Mouse (Mus musculus): ENCODE data around the gene Glcci1. TPM values are rescaled to one million over a fixed set of nuclear protein-coding genes. Genes with fewer than 3 reads are reported as not detected.

Gene Glcci1
- polyA plus RNA-seq, 1 experiment = 4.1 TPM

GRCm38 (mm10) chr6:8489266-8489665, 20.1 kb upstream of the Glcci1 start:
- Histone ChIP-seq H3K36me3 (ENCODE audit: control insufficient read depth, insufficient read depth, low read length, poor library complexity, severe bottlenecking) (no peaks in the 10 kb centered on the region), H3K4me3 (ENCODE audit: low read depth, low read length) (no peak overlapping the region), H3K9ac (ENCODE audit: low read depth, poor library complexity, severe bottlenecking) (no peak overlapping the region), H3K4me1 (ENCODE audit: control insufficient read depth, insufficient read depth, low read length) (no peaks in the 10 kb centered on the region), H3K27ac (ENCODE audit: insufficient read depth, low read length) (no peak overlapping the region), H3K27me3 (ENCODE audit: control insufficient read depth, insufficient read depth, low read length, poor library complexity, severe bottlenecking) (no peaks in the 10 kb centered on the region), H3K9me3 (replicated peaks; ENCODE audit: control insufficient read depth, insufficient read depth, low read length, poor library complexity, severe bottlenecking) (no peaks in the 10 kb centered on the region)
- TF ChIP-seq CTCF (IDR thresholded peaks at IDR 0.05; ENCODE audit: low read depth, low read length) = no peak
- TF ChIP-seq POLR2A (IDR thresholded peaks at IDR 0.05; ENCODE audit: insufficient read depth, low read length) = no peak
- TF ChIP-seq EP300 (IDR thresholded peaks at IDR 0.05; ENCODE audit: insufficient read depth, low read depth, low read length) = no peak

GRCm38 (mm10) chr6:8489938-8490585, 19.3 kb upstream of the Glcci1 start:
- Histone ChIP-seq H3K4me3 (ENCODE audit: low read depth, low read length) (no peak overlapping the region), H3K27ac (ENCODE audit: insufficient read depth, low read length) (no peak overlapping the region), H3K9ac (ENCODE audit: low read depth, poor library complexity, severe bottlenecking) (no peak overlapping the region), H3K4me1 (ENCODE audit: control insufficient read depth, insufficient read depth, low read length) (no peaks in the 10 kb centered on the region), H3K27me3 (ENCODE audit: control insufficient read depth, insufficient read depth, low read length, poor library complexity, severe bottlenecking) (no peaks in the 10 kb centered on the region), H3K36me3 (ENCODE audit: control insufficient read depth, insufficient read depth, low read length, poor library complexity, severe bottlenecking) (no peaks in the 10 kb centered on the region), H3K9me3 (replicated peaks; ENCODE audit: control insufficient read depth, insufficient read depth, low read length, poor library complexity, severe bottlenecking) (no peaks in the 10 kb centered on the region)
- no peak for TF ChIP-seq POLR2A (IDR thresholded peaks at IDR 0.05; ENCODE audit: insufficient read depth, low read length)
- TF ChIP-seq EP300 (IDR thresholded peaks at IDR 0.05; ENCODE audit: insufficient read depth, low read depth, low read length) = no peak
- no peak for TF ChIP-seq CTCF (IDR thresholded peaks at IDR 0.05; ENCODE audit: low read depth, low read length)

GRCm38 (mm10) chr6:8492248-8492647, 17.2 kb upstream of the Glcci1 start:
- no peak overlapping the region for H3K27ac ChIP-seq (ENCODE audit: insufficient read depth, low read length)
- no peaks in the 10 kb centered on the region for H3K27me3 ChIP-seq (ENCODE audit: control insufficient read depth, insufficient read depth, low read length, poor library complexity, severe bottlenecking)
- no peak overlapping the region for H3K9ac ChIP-seq (ENCODE audit: low read depth, poor library complexity, severe bottlenecking)

GRCm38 (mm10) chr6:8495109-8495826, 14.1 kb upstream of the Glcci1 start:
- Histone ChIP-seq H3K36me3 (ENCODE audit: control insufficient read depth, insufficient read depth, low read length, poor library complexity, severe bottlenecking) (no peaks in the 10 kb centered on the region), H3K4me3 (ENCODE audit: low read depth, low read length) (no peak overlapping the region), H3K9me3 (replicated peaks; ENCODE audit: control insufficient read depth, insufficient read depth, low read length, poor library complexity, severe bottlenecking) (no peaks in the 10 kb centered on the region), H3K9ac (ENCODE audit: low read depth, poor library complexity, severe bottlenecking) (no peak overlapping the region), H3K4me1 (ENCODE audit: control insufficient read depth, insufficient read depth, low read length) (no peaks in the 10 kb centered on the region), H3K27ac (ENCODE audit: insufficient read depth, low read length) (no peak overlapping the region), H3K27me3 (ENCODE audit: control insufficient read depth, insufficient read depth, low read length, poor library complexity, severe bottlenecking) (no peaks in the 10 kb centered on the region)
- TF ChIP-seq CTCF (IDR thresholded peaks at IDR 0.05; ENCODE audit: low read depth, low read length) = no peak
- no peak for TF ChIP-seq POLR2A (IDR thresholded peaks at IDR 0.05; ENCODE audit: insufficient read depth, low read length)
- TF ChIP-seq EP300 (IDR thresholded peaks at IDR 0.05; ENCODE audit: insufficient read depth, low read depth, low read length) = no peak

More at GRCm38 (mm10) chr6:8492248-8492647, 17.2 kb upstream of the Glcci1 start:
- no peaks in the 10 kb centered on the region for H3K9me3 ChIP-seq (replicated peaks; ENCODE audit: control insufficient read depth, insufficient read depth, low read length, poor library complexity, severe bottlenecking)
- H3K4me1 ChIP-seq (ENCODE audit: control insufficient read depth, insufficient read depth, low read length) = no peaks in the 10 kb centered on the region
- H3K36me3 ChIP-seq (ENCODE audit: control insufficient read depth, insufficient read depth, low read length, poor library complexity, severe bottlenecking) = no peaks in the 10 kb centered on the region
- H3K4me3 ChIP-seq (ENCODE audit: low read depth, low read length) = no peak overlapping the region
- TF ChIP-seq CTCF (IDR thresholded peaks at IDR 0.05; ENCODE audit: low read depth, low read length) = no peak
- no peak for TF ChIP-seq EP300 (IDR thresholded peaks at IDR 0.05; ENCODE audit: insufficient read depth, low read depth, low read length)
- TF ChIP-seq POLR2A (IDR thresholded peaks at IDR 0.05; ENCODE audit: insufficient read depth, low read length) = no peak

GRCm38 (mm10) chr6:8495827-8496222, 13.6 kb upstream of the Glcci1 start:
- Histone ChIP-seq H3K4me3 (ENCODE audit: low read depth, low read length) (no peak overlapping the region), H3K27me3 (ENCODE audit: control insufficient read depth, insufficient read depth, low read length, poor library complexity, severe bottlenecking) (no peaks in the 10 kb centered on the region), H3K27ac (ENCODE audit: insufficient read depth, low read length) (no peak overlapping the region), H3K9me3 (replicated peaks; ENCODE audit: control insufficient read depth, insufficient read depth, low read length, poor library complexity, severe bottlenecking) (no peaks in the 10 kb centered on the region), H3K4me1 (ENCODE audit: control insufficient read depth, insufficient read depth, low read length) (no peaks in the 10 kb centered on the region), H3K9ac (ENCODE audit: low read depth, poor library complexity, severe bottlenecking) (no peak overlapping the region), H3K36me3 (ENCODE audit: control insufficient read depth, insufficient read depth, low read length, poor library complexity, severe bottlenecking) (no peaks in the 10 kb centered on the region)
- TF ChIP-seq CTCF (IDR thresholded peaks at IDR 0.05; ENCODE audit: low read depth, low read length) = no peak
- no peak for TF ChIP-seq POLR2A (IDR thresholded peaks at IDR 0.05; ENCODE audit: insufficient read depth, low read length)
- no peak for TF ChIP-seq EP300 (IDR thresholded peaks at IDR 0.05; ENCODE audit: insufficient read depth, low read depth, low read length)

Measured in ES-Bruce4 (cell line).